Mouse (Mus musculus): ENCODE measurements at regions not wholly inside any gene's neighbourhood (a gene's known extent, or its start where the extent isn't known, plus 50 kb on each side); places are given as distances from the start of the nearest gene placed in this dataset.

- no peak for TF ChIP-seq CTCF (conservative IDR thresholded peaks at IDR 0.05 in 1 of 2, IDR thresholded peaks at IDR 0.05 in 1 of 2; ENCODE audit: low read depth in 2 of 2, low read length in 2 of 2)
- TF ChIP-seq POLR2A (IDR thresholded peaks at IDR 0.05; ENCODE audit: low read depth, low read length): no peak
- no peak for TF ChIP-seq MAX (IDR thresholded peaks at IDR 0.05; ENCODE audit: low read length)
- no peak for TF ChIP-seq MEF2A (IDR thresholded peaks at IDR 0.05; ENCODE audit: borderline replicate concordance, low read depth, low read length)
- no peak for TF ChIP-seq EP300 (IDR thresholded peaks at IDR 0.05; ENCODE audit: low read length)
Observed at GRCm38 (mm10) chr13:106510435-106510834, 426.3 kb downstream of the Ipo11 start.

All from CH12.LX (cell line).